Mouse (Mus musculus) embryonic facial prominence, embryonic 10.5 days (tissue): ENCODE measurements around the gene Rps23. TPM values are rescaled to one million over a fixed set of nuclear protein-coding genes. Genes with fewer than 3 reads are reported as not detected.
A peak's percentile ranks its signal among the peaks of the same experiment; 100 is the strongest.
"Not testable (repeated sequence)": the region's sequence is repeated elsewhere in the genome, so short reads cannot be mapped to it uniquely, and the experiment has no call there.

ENCODE experiments used
- DNase-seq: peaks from one replicate; pipeline ENCODE4 v3.0.0-alpha.2; 2017; ENCODE audit warnings: low spot score
- H3K27ac ChIP-seq: fragments of 300-500 bp; sonication (generic); replicated peaks from 2 replicates; pipeline ENCODE4 v1.5.1; 2016; ENCODE audit warnings: mild to moderate bottlenecking
- H3K27me3 ChIP-seq: fragments of 300-500 bp; sonication (generic); replicated peaks from 2 replicates; pipeline ENCODE4 v1.6.1; 2016; ENCODE audit warnings: low read depth, mild to moderate bottlenecking; ENCODE audit not compliant: poor library complexity, severe bottlenecking
- H3K36me3 ChIP-seq: fragments of 300-500 bp; sonication (generic); replicated peaks from 2 replicates; pipeline ENCODE4 v1.6.1; 2016; ENCODE audit warnings: mild to moderate bottlenecking, moderate library complexity
- H3K4me1 ChIP-seq: fragments of 300-500 bp; sonication (generic); 2 replicates; pipeline ENCODE4 v1.6.1; 2016
- H3K4me3 ChIP-seq: fragments of 300-500 bp; sonication (generic); 2 replicates; pipeline ENCODE4 v1.5.1; 2016; ENCODE audit warnings: mild to moderate bottlenecking, moderate library complexity
- H3K9me3 ChIP-seq: fragments of 300-500 bp; sonication (generic); 2 replicates; pipeline ENCODE4 v1.6.1; 2016; ENCODE audit warnings: mild to moderate bottlenecking
- WGBS: fragments of 180-500 bp; shearing (Covaris S2); methylation state at CpG from one replicate; pipeline ENCODE4 v1.1.7; 2016; 5-methylcytosine and 5-hydroxymethylcytosine counted together
- polyA plus RNA-seq: library from polyadenylated mRNA; unstranded; fragments of >200 nt; fragmentation: Nextera tagmentation; extraction: Ambion mirVana; gene quantifications from 2 replicates; pipeline ENCODE4 v1.2.1, GENCODE M21; 2016

The Rps23 gene
- polyA plus RNA-seq, 1 experiment from 2014 or later, result 201 TPM

DNA sequence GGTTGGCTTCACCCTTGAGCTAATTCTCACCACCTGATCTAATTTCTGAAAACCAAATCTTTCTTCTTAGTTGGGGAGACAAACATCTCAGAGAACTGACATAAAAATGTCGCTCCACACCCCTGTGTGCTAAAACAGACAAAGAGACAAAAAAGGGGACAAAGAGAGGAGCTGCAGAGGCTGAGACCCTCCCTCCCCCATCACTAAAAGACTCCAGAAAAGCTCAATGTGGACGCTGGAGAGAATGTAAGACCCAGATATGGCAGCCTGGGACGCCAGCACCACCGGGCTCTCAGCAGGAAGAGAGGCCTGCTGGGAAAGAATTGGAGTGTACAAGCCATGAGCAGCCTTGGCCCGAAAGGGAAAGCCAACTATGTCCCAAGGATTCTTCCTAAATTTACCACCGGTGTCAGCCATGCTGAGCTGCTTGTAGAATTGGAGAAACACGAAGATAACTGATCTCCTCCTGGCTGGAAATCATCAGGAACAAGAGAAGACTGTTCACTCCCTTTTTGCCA, 9.0 kb upstream of the Rps23 start:
- Histone ChIP-seq H3K4me3 (no peak overlapping the region), H3K4me1 (no peaks in the 10 kb centered on the region), H3K9me3 (no peaks in the 10 kb centered on the region), H3K27ac (no peak overlapping the region), H3K36me3 (no peaks in the 10 kb centered on the region), H3K27me3 (no peaks in the 10 kb centered on the region)
- no peak for DNase-seq
- 56% methylated on average over 7 of the region's 7 CpGs for WGBS

DNA sequence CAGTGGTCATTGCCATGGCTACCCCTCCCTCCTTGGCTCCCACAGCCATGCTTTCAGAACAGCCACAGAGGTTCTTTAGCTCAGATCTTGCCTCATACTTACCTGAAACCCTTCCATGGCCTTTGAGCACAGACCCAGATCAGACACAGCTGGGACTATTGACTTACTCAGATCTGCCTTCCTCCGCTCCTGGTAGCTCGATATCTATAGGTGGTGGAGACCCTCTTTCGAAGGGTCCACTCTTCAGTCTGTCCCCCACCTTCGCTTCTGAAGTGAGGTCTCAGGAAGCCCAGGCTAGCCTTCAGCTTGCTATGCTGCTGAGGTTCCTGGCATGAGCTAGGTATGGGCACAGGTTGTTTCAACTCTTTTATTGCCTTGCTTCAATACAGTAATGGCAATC, 8.0 kb upstream of the Rps23 start:
- Histone ChIP-seq H3K9me3 (no peaks in the 10 kb centered on the region), H3K27ac (no peak overlapping the region), H3K27me3 (no peaks in the 10 kb centered on the region), H3K4me3 (no peak overlapping the region), H3K36me3 (no peaks in the 10 kb centered on the region), H3K4me1 (no peaks in the 10 kb centered on the region)
- WGBS, result 94% methylated on average over 4 of the region's 4 CpGs
- no peak for DNase-seq

DNA sequence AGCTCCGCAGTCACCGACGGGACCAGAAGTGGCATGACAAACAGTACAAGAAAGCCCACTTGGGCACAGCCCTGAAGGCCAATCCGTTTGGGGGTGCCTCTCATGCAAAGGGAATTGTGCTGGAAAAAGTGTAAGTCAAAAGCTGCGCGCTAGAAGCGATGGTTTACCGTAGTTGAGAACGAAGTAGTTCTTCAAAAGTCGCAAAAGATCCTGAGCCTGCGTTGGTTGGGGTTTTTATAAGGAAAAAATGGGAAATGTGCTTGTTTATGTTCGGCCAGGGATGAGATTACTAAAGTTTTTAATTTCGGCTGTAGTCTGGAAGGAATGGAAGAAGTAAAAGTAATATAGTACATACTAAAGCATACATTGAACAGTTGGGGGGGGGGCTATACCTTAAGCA, 859 bp downstream of the Rps23 start:
- peak overlapping the region; percentile 97 for H3K27ac ChIP-seq
- H3K4me3 ChIP-seq, result peak overlapping the region; percentile 83
- not testable (repeated sequence) for H3K9me3 ChIP-seq, H3K27me3 ChIP-seq, DNase-seq, H3K4me1 ChIP-seq
- whole genome bisulfite sequencing, result 1% methylated on average over 13 of the region's 13 CpGs
- H3K36me3 ChIP-seq, result peaks cover 45% of the 10 kb centered on the region

DNA sequence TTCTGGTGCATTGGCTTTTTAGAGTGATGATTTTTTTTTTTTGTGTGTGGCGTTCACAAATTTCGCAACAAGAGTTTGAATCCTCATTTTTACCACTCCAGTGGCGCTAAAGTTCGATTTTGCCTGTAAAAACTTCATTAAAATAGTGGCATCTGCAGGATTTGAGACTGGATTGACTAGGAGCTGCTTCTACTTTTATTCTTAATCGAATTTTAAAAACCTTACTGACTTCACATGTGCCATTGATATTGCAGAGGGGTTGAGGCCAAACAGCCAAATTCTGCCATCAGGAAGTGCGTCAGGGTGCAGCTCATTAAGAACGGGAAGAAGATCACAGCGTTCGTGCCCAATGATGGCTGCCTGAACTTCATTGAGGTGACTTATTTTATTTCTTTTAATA, 1.3 kb downstream of the Rps23 start:
- Histone ChIP-seq H3K27ac (peak overlapping the region; percentile 97), H3K36me3 (peaks cover 50% of the 10 kb centered on the region), H3K27me3 (no peaks in the 10 kb centered on the region), H3K4me1 (0 out of 2 replicates have a peak, but pooled peaks cover 2% of the 10 kb centered on the region), H3K9me3 (no peaks in the 10 kb centered on the region), H3K4me3 (peak overlapping the region; percentile 83)
- WGBS, result 48% methylated on average over 9 of the region's 9 CpGs
- no peak for DNase-seq

DNA sequence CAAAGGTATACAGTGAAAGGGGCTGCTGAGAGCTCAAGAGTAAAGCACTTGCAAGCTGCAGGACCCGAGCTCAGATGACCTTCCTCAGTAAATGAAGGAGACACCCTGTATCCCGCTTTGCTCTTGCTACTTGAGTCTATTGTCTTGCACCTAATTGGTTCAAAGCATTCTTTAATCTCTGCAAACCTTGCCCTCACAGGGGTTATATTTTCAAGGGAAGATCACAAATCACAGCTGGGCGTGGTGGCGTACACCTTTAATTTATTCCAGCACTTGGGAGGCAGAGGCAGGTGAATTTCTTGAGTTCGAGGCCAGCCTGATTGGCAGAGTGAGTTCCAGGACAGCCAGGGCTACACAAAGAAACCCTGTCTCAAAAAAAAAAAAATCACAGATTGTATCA, 2.4 kb downstream of the Rps23 start:
- Histone ChIP-seq H3K36me3 (peaks cover 51% of the 10 kb centered on the region), H3K9me3 (no peaks in the 10 kb centered on the region), H3K27me3 (no peaks in the 10 kb centered on the region), H3K27ac (no peak overlapping the region), H3K4me3 (no peak overlapping the region), H3K4me1 (0 out of 2 replicates have a peak, but pooled peaks cover 2% of the 10 kb centered on the region)
- no peak for DNase-seq
- WGBS, result 94% methylated on average over 5 of the region's 5 CpGs

DNA sequence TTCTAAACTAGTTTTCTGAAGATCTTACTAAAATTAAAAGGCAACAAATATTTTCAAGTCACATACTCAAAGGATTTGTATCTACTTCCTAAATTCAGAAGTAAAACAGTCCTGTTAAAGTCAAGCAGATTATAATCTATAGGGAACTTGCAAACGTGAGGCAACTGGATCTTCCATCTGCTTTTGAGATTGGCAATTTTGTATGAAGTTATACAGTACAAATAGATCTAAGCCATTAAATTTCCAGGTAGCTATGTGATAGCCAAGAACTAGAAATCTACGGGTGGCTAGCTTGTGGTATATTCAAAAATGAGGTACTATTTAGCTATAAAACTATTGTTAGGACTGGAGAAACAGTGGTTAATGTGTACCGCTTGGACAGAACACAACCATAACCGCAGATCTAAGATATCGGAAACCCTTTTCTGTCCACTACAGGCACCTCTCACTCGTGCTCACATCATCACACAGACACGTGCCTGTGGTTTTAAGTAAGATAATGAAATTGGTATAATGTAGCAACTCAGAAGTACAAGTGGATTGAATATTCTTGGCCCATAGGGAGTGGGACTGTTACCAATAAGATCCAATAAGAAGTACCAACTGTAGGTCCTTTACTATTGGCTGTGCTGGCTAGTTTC, 3.5 kb downstream of the Rps23 start:
- no peaks in the 10 kb centered on the region for H3K27me3 ChIP-seq
- no peak overlapping the region for H3K4me3 ChIP-seq
- DNase-seq, result no peak
- H3K36me3 ChIP-seq, result peaks cover 51% of the 10 kb centered on the region
- H3K4me1 ChIP-seq, result 0 out of 2 replicates have a peak, but pooled peaks cover 2% of the 10 kb centered on the region
- WGBS, result 83% methylated on average over 7 of the region's 7 CpGs
- no peaks in the 10 kb centered on the region for H3K9me3 ChIP-seq
- H3K27ac ChIP-seq, result no peak overlapping the region

DNA sequence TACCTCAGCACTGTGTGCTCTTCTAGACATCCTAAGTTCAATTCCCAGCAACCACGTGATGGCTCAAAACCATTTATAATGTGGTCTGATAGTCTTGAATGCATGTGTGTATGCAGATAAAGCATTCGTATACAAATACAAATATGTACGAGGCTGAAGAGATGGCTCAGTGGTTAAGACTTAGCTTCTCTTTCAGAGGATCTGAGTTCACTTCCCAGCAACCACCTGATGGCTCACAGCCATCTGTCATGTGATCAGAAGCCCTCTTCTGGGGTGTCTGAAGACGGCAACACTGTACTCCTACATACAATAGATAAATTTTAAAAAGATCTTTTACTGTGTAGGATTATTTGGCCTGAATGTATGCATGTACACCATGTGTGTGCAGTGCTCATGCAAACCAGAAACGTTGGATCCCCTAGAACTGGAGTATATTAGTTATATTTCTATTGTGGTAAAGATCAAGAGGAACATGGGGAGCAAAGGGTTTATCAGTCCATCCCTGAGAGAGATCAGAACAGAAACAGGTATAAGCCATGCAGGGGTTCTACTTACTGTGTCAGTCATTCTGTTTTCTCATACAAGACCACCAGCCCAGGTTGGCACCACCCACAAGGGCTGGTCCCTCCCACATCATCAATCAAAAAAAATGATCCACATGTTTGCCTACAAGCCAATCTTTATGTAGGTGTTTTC, 4.3 kb downstream of the Rps23 start:
- DNase-seq, result no peak
- Histone ChIP-seq H3K27me3 (no peaks in the 10 kb centered on the region), H3K27ac (no peak overlapping the region), H3K9me3 (no peaks in the 10 kb centered on the region), H3K4me3 (no peak overlapping the region), H3K36me3 (peaks cover 51% of the 10 kb centered on the region), H3K4me1 (0 out of 2 replicates have a peak, but pooled peaks cover 2% of the 10 kb centered on the region)
- 84% methylated on average over 5 of the region's 5 CpGs for WGBS

DNA sequence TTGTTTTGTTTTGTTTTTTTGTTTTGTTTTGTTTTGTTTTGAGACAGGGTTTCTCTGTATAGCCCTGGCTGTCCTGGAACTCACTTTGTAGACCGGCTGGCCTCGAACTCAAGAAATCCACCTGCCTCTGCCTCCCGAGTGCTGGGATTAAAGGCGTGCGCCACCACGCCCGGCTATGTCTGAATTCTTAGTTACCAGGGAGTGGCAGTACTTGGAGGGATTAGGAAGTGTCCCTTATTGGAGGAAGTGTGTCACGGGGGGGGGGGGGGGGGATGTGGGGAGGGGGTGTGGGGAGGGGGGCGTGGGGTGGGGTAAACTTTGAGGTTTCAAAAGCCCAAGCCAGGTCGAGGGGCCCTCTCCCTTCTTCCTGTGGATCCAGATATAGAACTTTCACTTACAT, 5.5 kb downstream of the Rps23 start:
- H3K27ac ChIP-seq, H3K27me3 ChIP-seq, DNase-seq, H3K4me3 ChIP-seq, H3K9me3 ChIP-seq, H3K4me1 ChIP-seq: not testable (repeated sequence)
- H3K36me3 ChIP-seq, result peaks cover 51% of the 10 kb centered on the region
- WGBS, result 92% methylated on average over 9 of the region's 10 CpGs

DNA sequence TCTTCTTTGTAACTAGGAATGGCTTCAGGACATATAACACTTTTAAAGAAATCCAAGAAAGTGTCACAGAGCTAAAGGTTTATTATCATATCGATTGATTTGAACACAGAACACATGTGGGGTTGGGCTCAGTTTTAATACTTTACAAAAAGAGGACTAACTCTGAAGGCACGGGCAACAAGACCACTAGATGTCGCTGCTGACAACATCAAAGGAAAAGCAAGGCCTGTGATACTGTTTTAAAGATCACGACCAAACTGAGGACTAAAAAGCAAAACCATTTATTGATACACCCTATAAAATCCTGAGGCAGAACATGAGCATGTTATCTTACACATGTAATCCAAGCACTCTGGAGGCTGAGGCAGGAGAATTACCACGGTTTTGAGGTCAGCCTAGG, 7.1 kb downstream of the Rps23 start:
- no peak overlapping the region for H3K27ac ChIP-seq
- H3K9me3 ChIP-seq, result no peaks in the 10 kb centered on the region
- H3K36me3 ChIP-seq, result peaks cover 44% of the 10 kb centered on the region
- no peaks in the 10 kb centered on the region for H3K4me1 ChIP-seq
- H3K4me3 ChIP-seq, result no peak overlapping the region
- WGBS, result 26% methylated on average over 5 of the region's 5 CpGs
- DNase-seq, result peak; percentile 58
- H3K27me3 ChIP-seq, result no peaks in the 10 kb centered on the region

DNA sequence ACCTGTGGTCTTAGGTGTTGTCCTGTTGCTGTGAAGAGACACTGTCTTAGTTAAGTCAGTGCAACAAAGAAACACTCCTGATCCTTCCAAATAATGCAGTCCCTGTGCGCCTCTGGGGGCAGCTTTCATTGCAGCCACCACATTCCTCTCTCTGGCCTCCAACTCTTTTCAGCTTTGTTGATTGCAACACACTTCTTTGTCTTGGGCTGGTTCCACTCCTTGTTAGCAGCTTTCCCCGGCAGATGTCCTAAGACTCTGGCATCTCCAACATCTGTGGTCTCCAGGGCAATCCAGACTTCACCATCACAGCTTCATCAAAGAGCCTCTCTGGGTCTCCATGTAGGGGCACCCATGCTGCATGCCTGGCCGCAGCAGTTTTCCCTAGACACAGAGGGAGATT, 10.5 kb downstream of the Rps23 start:
- Histone ChIP-seq H3K4me3 (no peak overlapping the region), H3K27ac (0 out of 2 replicates have a peak overlapping the region, but pooled peaks have one; percentile 20), H3K9me3 (no peaks in the 10 kb centered on the region), H3K4me1 (no peaks in the 10 kb centered on the region), H3K27me3 (no peaks in the 10 kb centered on the region), H3K36me3 (peaks cover 10% of the 10 kb centered on the region)
- WGBS, result 69% methylated on average over 3 of the region's 3 CpGs
- DNase-seq, result no peak

DNA sequence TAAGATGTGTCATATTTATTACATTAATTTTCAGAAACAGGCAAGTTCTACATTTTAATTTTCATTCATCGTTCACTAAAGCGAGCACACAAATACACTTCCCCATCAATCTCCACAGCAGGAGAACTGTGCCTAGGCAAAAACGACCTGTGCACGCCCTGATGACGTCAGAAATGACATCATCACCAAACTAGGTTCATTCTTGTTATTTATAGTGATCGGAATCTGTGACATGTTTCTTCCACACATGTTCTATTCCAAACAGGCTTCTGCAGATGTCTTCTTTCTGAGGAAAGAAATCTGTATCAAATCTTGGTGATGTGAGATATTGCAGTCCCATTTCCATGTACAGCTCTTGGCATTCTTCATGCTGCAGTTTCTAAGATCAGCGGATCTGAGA, 13.1 kb downstream of the Rps23 start:
- Histone ChIP-seq H3K4me3 (no peak overlapping the region), H3K27me3 (no peaks in the 10 kb centered on the region), H3K36me3 (no peaks in the 10 kb centered on the region), H3K9me3 (no peaks in the 10 kb centered on the region), H3K27ac (no peak overlapping the region), H3K4me1 (no peaks in the 10 kb centered on the region)
- no peak for DNase-seq
- WGBS, result 88% methylated on average over 7 of the region's 7 CpGs

DNA sequence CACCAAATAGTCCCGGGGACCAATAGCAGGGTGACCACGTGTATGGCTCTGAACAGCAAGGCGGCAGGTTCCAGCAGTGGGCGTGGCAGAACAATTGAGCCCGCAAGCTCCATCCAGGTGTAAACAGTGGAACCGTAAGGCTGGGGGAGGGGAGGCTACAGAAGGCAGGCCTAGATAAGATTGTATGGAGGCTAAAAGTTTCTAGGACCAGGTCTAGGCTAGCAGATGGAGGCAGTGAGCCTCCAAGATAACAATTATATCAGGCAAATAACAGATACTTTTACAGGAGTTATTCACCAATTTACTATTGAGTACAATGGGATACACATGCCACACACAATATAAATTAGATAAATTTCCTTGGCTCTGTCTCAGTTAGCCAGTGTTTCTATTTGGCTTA, 16.4 kb downstream of the Rps23 start:
- Histone ChIP-seq H3K4me1 (no peaks in the 10 kb centered on the region), H3K36me3 (no peaks in the 10 kb centered on the region), H3K27ac (no peak overlapping the region), H3K4me3 (no peak overlapping the region), H3K27me3 (no peaks in the 10 kb centered on the region), H3K9me3 (no peaks in the 10 kb centered on the region)
- DNase-seq, result no peak
- WGBS, result 66% methylated on average over 6 of the region's 6 CpGs

DNA sequence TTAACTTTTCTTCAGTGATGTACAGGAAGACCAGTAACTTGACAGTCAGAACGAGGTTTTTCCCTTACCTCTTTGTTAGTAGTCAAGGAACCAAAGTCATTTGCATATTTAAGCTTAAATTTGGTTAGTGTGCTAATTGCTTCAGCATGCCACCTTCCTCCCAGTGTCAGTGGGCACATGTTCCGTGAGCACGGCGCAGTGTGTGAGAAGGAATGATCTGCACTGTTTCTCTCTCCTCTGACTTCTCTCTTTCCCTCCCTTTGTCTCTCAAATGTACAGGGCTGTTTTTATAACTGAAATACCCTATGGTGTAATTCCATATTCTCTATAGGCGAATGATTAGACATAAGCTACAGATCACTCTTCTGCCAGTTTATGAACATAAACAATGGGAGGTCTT, 16.8 kb downstream of the Rps23 start:
- Histone ChIP-seq H3K27me3 (no peaks in the 10 kb centered on the region), H3K27ac (no peak overlapping the region), H3K4me1 (no peaks in the 10 kb centered on the region), H3K9me3 (no peaks in the 10 kb centered on the region), H3K36me3 (no peaks in the 10 kb centered on the region), H3K4me3 (no peak overlapping the region)
- no peak for DNase-seq
- 81% methylated on average over 5 of the region's 5 CpGs for WGBS
